Mouse (Mus musculus): ENCODE results near the gene Tmem106c.

DNA sequence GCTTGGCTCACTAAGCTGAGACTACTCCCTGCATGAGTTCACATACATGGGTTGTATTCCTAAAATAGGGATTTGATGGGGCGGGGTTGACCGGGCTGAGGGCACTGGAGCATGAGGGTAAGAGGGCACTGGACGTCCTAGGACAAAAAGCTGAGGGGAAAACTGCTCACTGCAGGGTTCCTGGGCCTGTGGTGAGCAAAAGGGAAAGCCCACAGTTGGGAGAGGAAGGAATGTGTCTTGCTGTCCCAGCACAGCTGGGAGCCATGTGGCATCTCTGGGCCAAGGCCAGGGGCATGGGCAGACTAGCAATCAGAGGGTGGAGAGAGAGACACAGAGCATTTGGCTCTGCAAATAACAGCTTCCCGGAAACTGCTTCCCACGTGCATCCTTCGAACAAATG lies 25.4 kb upstream of the Tmem106c start:
- TF ChIP-seq POLR2A (IDR thresholded peaks at IDR 0.05; ENCODE audit: insufficient read length, low read depth) (no peak), MAX (IDR thresholded peaks at IDR 0.05; ENCODE audit: low read depth) (no peak), REST (IDR thresholded peaks at IDR 0.05; ENCODE audit: insufficient read depth, insufficient read length) (no peak), POLR2AphosphoS2 (IDR thresholded peaks at IDR 0.05; ENCODE audit: insufficient read length, low read depth) (no peak), TCF12 (IDR thresholded peaks at IDR 0.05; ENCODE audit: insufficient read depth, poor library complexity, severe bottlenecking) (peak; percentile 76), MYOD1 (IDR thresholded peaks at IDR 0.05; ENCODE audit: control insufficient read depth in 1 of 3, insufficient read length in 2 of 3, low read depth in 2 of 3) (peak in 2 of 3 experiments; percentile 80 to 86), MYOG (IDR thresholded peaks at IDR 0.05; ENCODE audit: control insufficient read depth in 1 of 3, insufficient read depth in 1 of 3, insufficient read length in 2 of 3, low read depth in 2 of 3) (peak; percentile 67 to 93 (median 83)), USF1 (IDR thresholded peaks at IDR 0.05; ENCODE audit: low read depth) (no peak), E2F4 (IDR thresholded peaks at IDR 0.05; ENCODE audit: insufficient read depth) (no peak), CEBPB (IDR thresholded peaks at IDR 0.05; ENCODE audit: insufficient read depth, poor library complexity, severe bottlenecking) (no peak), SRF (IDR thresholded peaks at IDR 0.05; ENCODE audit: control insufficient read depth, insufficient read length, low read depth) (no peak)
